Mouse (Mus musculus) lung, embryonic 14.5 days (tissue): ENCODE data around the gene Mad1l1. TPM values are rescaled to one million over a fixed set of nuclear protein-coding genes. Genes with fewer than 3 reads are reported as not detected.

Experiments
- ATAC-seq: fragments of 200-750 bp; cut with Nextera tagmentation; 2 replicates; pipeline ENCODE4 v1.8.0; 2017; ENCODE audit warnings: mild to moderate bottlenecking, moderate TSS enrichment, moderate library complexity; ENCODE audit not compliant: insufficient read depth
- DNase-seq: peaks from one replicate; pipeline ENCODE4 v3.0.0-alpha.2; 2015
- H3K27ac ChIP-seq: fragments of 300-500 bp; sonication (generic); 2 replicates; pipeline ENCODE4 v1.5.1; 2014; ENCODE audit warnings: low read depth, mild to moderate bottlenecking, moderate library complexity
- H3K27me3 ChIP-seq: fragments of 300-500 bp; sonication (generic); 2 replicates; pipeline ENCODE4 v1.6.1; 2014; ENCODE audit warnings: low read length, control low read depth; ENCODE audit not compliant: insufficient read depth
- H3K36me3 ChIP-seq: fragments of 300-500 bp; sonication (generic); 2 replicates; pipeline ENCODE4 v1.6.1; 2014; ENCODE audit warnings: control low read depth; ENCODE audit not compliant: insufficient read depth
- H3K4me1 ChIP-seq: fragments of 300-500 bp; sonication (generic); 2 replicates; pipeline ENCODE4 v1.6.1; 2014; ENCODE audit warnings: antibody characterized with exemption, control low read depth; ENCODE audit not compliant: insufficient read depth
- H3K4me2 ChIP-seq: fragments of 300-500 bp; sonication (generic); 2 replicates; pipeline ENCODE4 v1.6.1; 2014; ENCODE audit warnings: mild to moderate bottlenecking
- H3K4me3 ChIP-seq: fragments of 300-500 bp; sonication (generic); 2 replicates; pipeline ENCODE4 v1.5.1; 2014; ENCODE audit warnings: low read depth, low read length
- H3K9ac ChIP-seq: fragments of 300-500 bp; sonication (generic); 2 replicates; pipeline ENCODE4 v1.6.1; 2014
- H3K9me3 ChIP-seq: fragments of 300-500 bp; sonication (generic); 2 replicates; pipeline ENCODE4 v1.6.1; 2016; ENCODE audit warnings: low read depth, low read length, control low read depth
- CTCF ChIP-seq: IDR thresholded peaks from 2 replicates; pipeline ENCODE4 v1.5.1; 2016; ENCODE audit warnings: antibody characterized with exemption, low read depth
- WGBS: fragments of 180-500 bp; shearing (Covaris S2); extraction: QIAGEN DNeasy Blood & Tissue Kit; methylation state at CpG from one replicate; pipeline ENCODE4 v1.1.7; 2014; 5-methylcytosine and 5-hydroxymethylcytosine counted together
- polyA plus RNA-seq: library from polyadenylated mRNA; unstranded; fragments of >200 nt; fragmentation: Nextera tagmentation; extraction: Ambion mirVana; gene quantifications from 2 replicates; pipeline ENCODE4 v1.2.1, GENCODE M21; 2014

The Mad1l1 gene
- polyA plus RNA-seq, 1 experiment from 2014 or later = 61.6 TPM

GRCm38 (mm10) chr5:140154166-140154565, 167.2 kb downstream of the Mad1l1 start:
- ATAC-seq = no peak; the same call in 1 of the 2 replicates
- H3K4me3 ChIP-seq = no peak overlapping the region

DNA sequence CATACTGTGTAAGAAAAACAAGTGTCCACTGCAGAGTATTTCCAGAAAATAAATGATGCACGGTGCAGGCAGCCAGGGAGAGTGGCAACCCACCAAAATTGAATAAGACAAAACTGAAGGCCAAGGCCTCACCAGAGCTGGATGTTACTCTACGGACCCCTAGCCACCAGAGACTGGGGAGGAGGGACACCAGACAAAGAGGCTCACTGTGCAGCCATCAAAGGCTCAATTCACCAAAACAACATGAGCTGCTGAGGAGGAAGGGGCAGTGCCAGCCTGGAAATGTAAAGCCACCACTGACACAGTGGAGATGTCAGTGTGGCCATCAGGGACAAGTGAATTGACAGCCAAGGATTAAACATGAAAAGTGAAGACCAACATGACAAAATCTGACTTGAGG, 169.5 kb downstream of the Mad1l1 start:
- Histone ChIP-seq H3K4me2 (no peak overlapping the region), H3K9ac (no peak overlapping the region), H3K36me3 (no peaks in the 10 kb centered on the region), H3K27me3 (no peaks in the 10 kb centered on the region), H3K9me3 (no peaks in the 10 kb centered on the region), H3K4me3 (no peak overlapping the region), H3K4me1 (0 out of 2 replicates have a peak, but pooled peaks cover 3% of the 10 kb centered on the region), H3K27ac (peak overlapping the region; percentile 67)
- DNase-seq (no peak), ATAC-seq (no peak)
- 54% methylated on average over 2 of the region's 2 CpGs for WGBS
- no peak for TF ChIP-seq CTCF

More at GRCm38 (mm10) chr5:140154166-140154565, 167.2 kb downstream of the Mad1l1 start:
- H3K9me3 ChIP-seq = no peaks in the 10 kb centered on the region
- no peak overlapping the region for H3K9ac ChIP-seq
- H3K36me3 ChIP-seq = no peaks in the 10 kb centered on the region
- no peak overlapping the region for H3K27ac ChIP-seq
- no peak overlapping the region for H3K4me2 ChIP-seq
- no peaks in the 10 kb centered on the region for H3K27me3 ChIP-seq
- 0 out of 2 replicates have a peak, but pooled peaks cover 3% of the 10 kb centered on the region for H3K4me1 ChIP-seq
- no peak for TF ChIP-seq CTCF
- DNase-seq = no peak
- whole genome bisulfite sequencing = 68% methylated on average over 3 of the region's 3 CpGs

GRCm38 (mm10) chr5:140151180-140151579, 170.2 kb downstream of the Mad1l1 start:
- peak; percentile 64 for DNase-seq
- Histone ChIP-seq H3K4me2 (no peak overlapping the region), H3K9me3 (no peaks in the 10 kb centered on the region), H3K27ac (peak overlapping the region; percentile 67), H3K4me3 (no peak overlapping the region), H3K27me3 (no peaks in the 10 kb centered on the region), H3K4me1 (0 out of 2 replicates have a peak, but pooled peaks cover 3% of the 10 kb centered on the region), H3K9ac (no peak overlapping the region), H3K36me3 (no peaks in the 10 kb centered on the region)
- peak; percentile 54; the same call in 1 of the 2 replicates for ATAC-seq
- TF ChIP-seq CTCF = no peak
- WGBS = 42% methylated on average over 2 of the region's 2 CpGs

- Histone ChIP-seq H3K4me3 (no peak overlapping the region), H3K4me2 (no peak overlapping the region), H3K36me3 (no peaks in the 10 kb centered on the region), H3K9ac (no peak overlapping the region), H3K27me3 (no peaks in the 10 kb centered on the region), H3K4me1 (0 out of 2 replicates have a peak, but pooled peaks cover 3% of the 10 kb centered on the region), H3K27ac (peak overlapping the region; percentile 67; the same call in 1 of the 2 replicates), H3K9me3 (no peaks in the 10 kb centered on the region)
- ATAC-seq (no peak), DNase-seq (no peak)
- 86% methylated on average over 2 of the region's 2 CpGs for WGBS
- no peak for TF ChIP-seq CTCF
Observed at GRCm38 (mm10) chr5:140150694-140151093, 170.7 kb downstream of the Mad1l1 start.

DNA sequence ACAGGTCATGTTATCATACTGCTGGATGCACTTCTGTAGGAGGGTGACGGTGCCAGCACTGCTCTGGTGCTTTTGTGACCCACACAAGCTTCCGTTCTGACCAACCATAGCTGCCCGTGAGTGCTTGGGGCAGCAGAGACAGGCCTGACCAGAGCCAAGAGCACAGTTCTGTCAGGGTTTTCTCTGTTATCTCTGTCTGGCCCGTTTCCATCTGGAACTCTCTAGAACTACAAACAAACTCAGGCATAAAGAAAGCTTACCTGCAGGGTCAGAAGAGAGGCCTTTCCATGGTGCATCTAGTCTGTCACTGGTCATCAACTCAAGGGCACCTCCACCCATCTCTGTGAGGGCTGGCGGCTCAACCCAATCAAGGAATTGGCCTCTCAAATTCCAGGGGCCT, 171.2 kb downstream of the Mad1l1 start:
- TF ChIP-seq CTCF = no peak
- 80% methylated on average over 5 of the region's 5 CpGs for WGBS

DNA sequence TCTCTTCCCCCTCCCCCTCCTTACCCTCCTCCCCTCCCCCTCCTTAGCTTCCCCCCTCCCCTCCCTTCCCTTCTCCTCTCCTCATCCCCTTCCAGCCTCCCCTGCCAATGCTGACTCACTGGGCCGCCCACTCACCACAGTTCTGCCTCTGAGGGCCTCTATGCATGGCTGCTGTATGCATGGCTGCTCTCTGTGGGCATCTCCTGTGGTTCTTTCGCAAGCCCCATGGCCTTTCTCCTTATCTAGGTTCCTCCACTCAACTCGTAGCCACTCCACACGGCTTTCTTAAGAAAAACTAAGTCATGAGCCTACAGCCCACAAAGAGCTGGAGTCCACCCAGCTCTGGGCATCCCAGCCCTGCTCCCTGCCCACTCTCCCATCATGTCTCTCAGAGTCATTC, 172.1 kb downstream of the Mad1l1 start:
- WGBS = 56% methylated on average over 4 of the region's 4 CpGs

More for the DNA sequence above, 171.2 kb downstream of the Mad1l1 start:
- ATAC-seq (no peak), DNase-seq (no peak)
- Histone ChIP-seq H3K4me2 (no peak overlapping the region), H3K4me3 (no peak overlapping the region), H3K36me3 (no peaks in the 10 kb centered on the region), H3K9ac (no peak overlapping the region), H3K4me1 (0 out of 2 replicates have a peak, but pooled peaks cover 3% of the 10 kb centered on the region), H3K9me3 (no peaks in the 10 kb centered on the region), H3K27ac (no peak overlapping the region), H3K27me3 (no peaks in the 10 kb centered on the region)

GRCm38 (mm10) chr5:140143541-140143940, 177.8 kb downstream of the Mad1l1 start:
- Histone ChIP-seq H3K4me3 (no peak overlapping the region), H3K9me3 (no peaks in the 10 kb centered on the region), H3K27me3 (no peaks in the 10 kb centered on the region), H3K4me2 (no peak overlapping the region), H3K27ac (no peak overlapping the region), H3K4me1 (no peaks in the 10 kb centered on the region), H3K36me3 (no peaks in the 10 kb centered on the region), H3K9ac (no peak overlapping the region)
- WGBS = 81% methylated on average over 2 of the region's 2 CpGs
- no peak for ATAC-seq
- TF ChIP-seq CTCF = no peak
- DNase-seq = no peak

More for the DNA sequence above, 172.1 kb downstream of the Mad1l1 start:
- 0 out of 2 replicates have a peak, but pooled peaks cover 3% of the 10 kb centered on the region for H3K4me1 ChIP-seq
- H3K27me3 ChIP-seq = no peaks in the 10 kb centered on the region
- DNase-seq (no peak), ATAC-seq (peak; percentile 27; the same call in 1 of the 2 replicates)
- no peak overlapping the region for H3K4me2 ChIP-seq
- no peak for TF ChIP-seq CTCF
- H3K9ac ChIP-seq = no peak overlapping the region
- H3K9me3 ChIP-seq = no peaks in the 10 kb centered on the region
- H3K4me3 ChIP-seq = no peak overlapping the region
- no peak overlapping the region for H3K27ac ChIP-seq
- no peaks in the 10 kb centered on the region for H3K36me3 ChIP-seq

DNA sequence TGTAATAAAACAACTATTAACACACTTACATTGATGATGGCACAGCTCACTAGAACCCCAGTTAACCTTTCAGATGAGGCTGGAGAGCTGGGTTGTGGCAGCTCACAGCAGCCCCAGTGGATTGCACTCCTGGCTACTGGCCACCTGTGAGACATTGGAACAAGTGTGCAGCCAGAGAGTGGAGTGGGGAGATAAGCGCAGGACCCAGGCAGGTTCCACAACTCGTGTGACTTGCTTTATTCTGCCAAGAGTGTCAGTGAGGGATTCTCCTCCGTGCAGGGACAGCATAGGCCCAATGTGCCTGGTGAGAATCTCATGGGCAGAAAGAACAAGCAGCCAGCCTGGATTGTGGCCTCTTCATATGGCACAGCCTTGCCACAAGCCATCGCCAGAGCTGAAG, 180.0 kb downstream of the Mad1l1 start:
- H3K4me1 ChIP-seq = no peaks in the 10 kb centered on the region
- H3K36me3 ChIP-seq = peaks cover 5% of the 10 kb centered on the region; the same call in 1 of the 2 replicates
- no peak for TF ChIP-seq CTCF
- ATAC-seq (no peak), DNase-seq (no peak)
- no peak overlapping the region for H3K4me2 ChIP-seq
- no peaks in the 10 kb centered on the region for H3K27me3 ChIP-seq
- no peaks in the 10 kb centered on the region for H3K9me3 ChIP-seq
- no peak overlapping the region for H3K4me3 ChIP-seq
- no peak overlapping the region for H3K9ac ChIP-seq
- 68% methylated on average over 4 of the region's 4 CpGs for WGBS
- no peak overlapping the region for H3K27ac ChIP-seq
